Mouse (Mus musculus) CH12F3 (cell line): ENCODE measurements around the gene Zbed5.
"Not testable (repeated sequence)": the region's sequence is repeated elsewhere in the genome, so short reads cannot be mapped to it uniquely, and the experiment has no call there.

Source experiments
- in situ Hi-C: fragments of 300-500 bp; cut with MboI; formaldehyde crosslinking; loops from 2 replicates; pipeline ENCODE4 v1.14.3; 2020; ENCODE audit warnings: low sequenced_read_pairs

The Zbed5 gene

GRCm38 (mm10) chr5:129895198-129896088, at the start of gene Zbed5:
Gene Zbed5 (plus strand): TSS chr5:129895723.
- in situ Hi-C loops, result no loop called here

GRCm38 (mm10) chr5:129846752-129847557, 48.6 kb upstream of the Zbed5 start, which contains the start of gene Sumf2:
Gene Sumf2 (plus strand): TSS chr5:129846986.
- in situ Hi-C loops, result no loop called here

GRCm38 (mm10) chr5:129847558-129847820, 48.0 kb upstream of the Zbed5 start:
- in situ Hi-C loops, result no loop called here

- in situ Hi-C loops, result no loop called here
Observed at GRCm38 (mm10) chr5:129855163-129855562, 40.4 kb upstream of the Zbed5 start.

- in situ Hi-C loops, result no loop called here
Observed at GRCm38 (mm10) chr5:129856414-129856813, 39.1 kb upstream of the Zbed5 start.

GRCm38 (mm10) chr5:129862325-129862724, 33.2 kb upstream of the Zbed5 start:
- in situ Hi-C loops, result no loop called here

- in situ Hi-C loops, result no loop called here
Observed at GRCm38 (mm10) chr5:129864467-129864866, 31.1 kb upstream of the Zbed5 start.

GRCm38 (mm10) chr5:129865841-129866240, 29.7 kb upstream of the Zbed5 start:
- in situ Hi-C loops, result no loop called here

- in situ Hi-C loops, result no loop called here
Observed at GRCm38 (mm10) chr5:129869238-129869995, 26.1 kb upstream of the Zbed5 start.

GRCm38 (mm10) chr5:129871238-129871637, 24.3 kb upstream of the Zbed5 start:
- in situ Hi-C loops, result no loop called here

GRCm38 (mm10) chr5:129873942-129874341, 21.6 kb upstream of the Zbed5 start:
- in situ Hi-C loops, result no loop called here

- in situ Hi-C loops, result no loop called here
Observed at GRCm38 (mm10) chr5:129875098-129875497, 20.4 kb upstream of the Zbed5 start.

- in situ Hi-C loops, result no loop called here
Observed at GRCm38 (mm10) chr5:129877731-129878455, 17.6 kb upstream of the Zbed5 start.

GRCm38 (mm10) chr5:129878946-129879345, 16.6 kb upstream of the Zbed5 start:
- in situ Hi-C loops, result no loop called here

GRCm38 (mm10) chr5:129879888-129880287, 15.6 kb upstream of the Zbed5 start:
- in situ Hi-C loops, result no loop called here

- in situ Hi-C loops, result no loop called here
Observed at GRCm38 (mm10) chr5:129886271-129886670, 9.3 kb upstream of the Zbed5 start.

- in situ Hi-C loops, result no loop called here
Observed at GRCm38 (mm10) chr5:129886911-129887636, 8.4 kb upstream of the Zbed5 start, which contains the start of gene Chchd2. Gene Chchd2 (minus strand): TSS chr5:129887470.

- in situ Hi-C loops, result not testable (repeated sequence)
Observed at GRCm38 (mm10) chr5:129890390-129890789, 5.1 kb upstream of the Zbed5 start.

GRCm38 (mm10) chr5:129898449-129898848, 2.9 kb downstream of the Zbed5 start, which contains the start of gene Phkg1:
Gene Phkg1 (minus strand): TSS chr5:129898549.
- in situ Hi-C loops, result no loop called here

- in situ Hi-C loops, result no loop called here
Observed at GRCm38 (mm10) chr5:129907775-129908174, 12.3 kb downstream of the Zbed5 start.
